Mouse (Mus musculus) neural tube, embryonic 14.5 days (tissue): ENCODE results near the gene Asb7. TPM values are rescaled to one million over a fixed set of nuclear protein-coding genes. Genes with fewer than 3 reads are reported as not detected.

Experiments
- ATAC-seq: fragments of 200-750 bp; cut with Nextera tagmentation; 2 replicates; pipeline ENCODE4 v1.8.0; 2017; ENCODE audit warnings: low read depth, mild to moderate bottlenecking, moderate TSS enrichment, moderate library complexity
- H3K27ac ChIP-seq: fragments of 300-500 bp; sonication (generic); 2 replicates; pipeline ENCODE4 v1.5.1; 2014; ENCODE audit warnings: low read depth, mild to moderate bottlenecking, control low read depth, low read length, moderate library complexity, mixed read lengths
- H3K27me3 ChIP-seq: fragments of 300-500 bp; sonication (generic); 2 replicates; pipeline ENCODE4 v1.6.1; 2014; ENCODE audit warnings: low read length; ENCODE audit not compliant: control insufficient read depth, insufficient read depth
- H3K36me3 ChIP-seq: fragments of 300-500 bp; sonication (generic); 2 replicates; pipeline ENCODE4 v1.6.1; 2014; ENCODE audit warnings: low read length, mixed read lengths; ENCODE audit not compliant: control insufficient read depth, insufficient read depth
- H3K4me1 ChIP-seq: fragments of 300-500 bp; sonication (generic); 2 replicates; pipeline ENCODE4 v1.6.1; 2014; ENCODE audit warnings: low read length; ENCODE audit not compliant: control insufficient read depth, insufficient read depth
- H3K4me2 ChIP-seq: fragments of 300-500 bp; sonication (generic); 2 replicates; pipeline ENCODE4 v1.6.1; 2014; ENCODE audit warnings: mild to moderate bottlenecking, low read depth, low read length, control low read depth
- H3K4me3 ChIP-seq: fragments of 300-500 bp; sonication (generic); 2 replicates; pipeline ENCODE4 v1.5.1; 2014; ENCODE audit warnings: low read depth, low read length, control low read depth, mixed read lengths
- H3K9ac ChIP-seq: fragments of 300-500 bp; sonication (generic); replicated peaks from 2 replicates; pipeline ENCODE4 v1.6.1; 2014; ENCODE audit warnings: low read depth, mild to moderate bottlenecking, control low read depth, low read length, mixed read lengths
- H3K9me3 ChIP-seq: fragments of 300-500 bp; sonication (generic); 2 replicates; pipeline ENCODE4 v1.6.1; 2016; ENCODE audit warnings: low read length; ENCODE audit not compliant: control insufficient read depth
- WGBS: fragments of 180-500 bp; shearing (Covaris S2); extraction: QIAGEN DNeasy Blood & Tissue Kit; methylation state at CpG from one replicate; pipeline ENCODE4 v1.1.7; 2014; 5-methylcytosine and 5-hydroxymethylcytosine counted together
- polyA plus RNA-seq: library from polyadenylated mRNA; unstranded; fragments of >200 nt; fragmentation: Nextera tagmentation; extraction: Ambion mirVana; gene quantifications from 2 replicates; pipeline ENCODE4 v1.2.1, GENCODE M21; 2014

Gene Asb7
- 17.0 and 18.9 TPM in 2 replicates for polyA plus RNA-seq

DNA sequence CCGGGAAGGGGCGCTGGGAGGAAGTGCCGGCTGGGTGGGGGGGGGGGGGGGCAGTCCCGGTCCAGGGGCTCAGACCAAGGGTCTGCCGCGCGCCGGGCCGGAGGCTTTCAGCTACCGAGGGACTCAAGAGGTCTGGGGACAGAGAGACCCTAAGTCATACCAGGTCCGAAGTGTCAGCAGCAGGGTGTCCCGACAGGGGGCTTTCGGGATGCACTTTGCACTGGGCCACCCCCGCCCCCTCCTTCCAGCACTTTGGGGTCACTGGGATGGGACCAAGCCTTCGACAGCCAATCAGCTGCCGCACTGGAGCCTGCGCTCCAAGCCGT, at the start of gene Asb7:
Asb7 (minus strand) TSS at position 303 of the 326 bp plus-strand sequence.
- Histone ChIP-seq H3K4me3 (peak within 1 kb of the TSS; percentile 68), H3K9me3 (no peaks in the 10 kb centered on the region), H3K27ac (peak within 1 kb of the TSS; percentile 92), H3K4me1 (peaks cover 12% of the 10 kb centered on the region; the same call in 1 of the 2 replicates), H3K36me3 (no peaks in the 10 kb centered on the region), H3K4me2 (peak within 1 kb of the TSS; percentile 96), H3K27me3 (no peaks in the 10 kb centered on the region), H3K9ac (peak within 1 kb of the TSS; percentile 80)
- WGBS, result 0% methylated on average over 16 of the region's 18 CpGs
- ATAC-seq, result peak; percentile 95; the same call in 1 of the 2 replicates

DNA sequence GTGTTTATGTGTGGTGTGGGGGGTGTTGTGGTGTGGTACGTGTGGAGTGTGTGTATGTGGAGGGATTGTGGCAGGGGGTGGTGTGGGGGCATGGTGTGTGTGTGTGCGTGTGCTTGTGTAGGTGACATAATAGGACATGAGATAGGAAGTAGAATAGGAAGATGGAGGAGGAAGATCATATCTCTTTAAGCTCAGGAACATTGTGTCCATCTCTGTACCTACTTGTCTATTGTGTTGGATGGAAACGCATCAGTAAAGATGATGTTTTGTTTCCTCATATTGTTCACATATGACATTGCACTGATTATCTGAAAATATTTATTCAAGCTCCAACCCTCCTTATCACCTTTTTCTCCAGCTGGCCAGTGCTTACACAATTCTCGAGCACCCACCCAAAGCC, 48.0 kb upstream of the Asb7 start:
- H3K36me3 ChIP-seq, result no peaks in the 10 kb centered on the region
- WGBS, result 95% methylated on average over 4 of the region's 4 CpGs
- H3K27me3 ChIP-seq, result no peaks in the 10 kb centered on the region
- no peak overlapping the region for H3K27ac ChIP-seq
- H3K9ac ChIP-seq, result no peak overlapping the region
- no peaks in the 10 kb centered on the region for H3K4me1 ChIP-seq
- H3K4me3 ChIP-seq, result no peak overlapping the region
- H3K4me2 ChIP-seq, result no peak overlapping the region
- no peaks in the 10 kb centered on the region for H3K9me3 ChIP-seq
- no peak for ATAC-seq

GRCm38 (mm10) chr7:66734993-66735392, 45.6 kb upstream of the Asb7 start:
- no peaks in the 10 kb centered on the region for H3K36me3 ChIP-seq
- 93% methylated on average over 6 of the region's 6 CpGs for WGBS

GRCm38 (mm10) chr7:66734466-66734865, 45.1 kb upstream of the Asb7 start:
- 96% methylated on average over 4 of the region's 4 CpGs for WGBS
- Histone ChIP-seq H3K36me3 (no peaks in the 10 kb centered on the region), H3K4me3 (no peak overlapping the region), H3K4me2 (no peak overlapping the region), H3K27ac (no peak overlapping the region), H3K9ac (no peak overlapping the region), H3K4me1 (no peaks in the 10 kb centered on the region), H3K27me3 (no peaks in the 10 kb centered on the region), H3K9me3 (no peaks in the 10 kb centered on the region)
- no peak for ATAC-seq

More at GRCm38 (mm10) chr7:66734993-66735392, 45.6 kb upstream of the Asb7 start:
- no peak for ATAC-seq
- Histone ChIP-seq H3K27me3 (no peaks in the 10 kb centered on the region), H3K9me3 (no peaks in the 10 kb centered on the region), H3K4me1 (no peaks in the 10 kb centered on the region), H3K27ac (no peak overlapping the region), H3K4me3 (no peak overlapping the region), H3K9ac (no peak overlapping the region), H3K4me2 (no peak overlapping the region)

- Histone ChIP-seq H3K9ac (no peak overlapping the region), H3K4me3 (no peak overlapping the region), H3K36me3 (no peaks in the 10 kb centered on the region), H3K27me3 (no peaks in the 10 kb centered on the region), H3K4me2 (no peak overlapping the region), H3K9me3 (no peaks in the 10 kb centered on the region), H3K27ac (no peak overlapping the region), H3K4me1 (no peaks in the 10 kb centered on the region)
- 95% methylated on average over 11 of the region's 11 CpGs for WGBS
- no peak for ATAC-seq
Observed at GRCm38 (mm10) chr7:66733882-66734281, 44.5 kb upstream of the Asb7 start.

DNA sequence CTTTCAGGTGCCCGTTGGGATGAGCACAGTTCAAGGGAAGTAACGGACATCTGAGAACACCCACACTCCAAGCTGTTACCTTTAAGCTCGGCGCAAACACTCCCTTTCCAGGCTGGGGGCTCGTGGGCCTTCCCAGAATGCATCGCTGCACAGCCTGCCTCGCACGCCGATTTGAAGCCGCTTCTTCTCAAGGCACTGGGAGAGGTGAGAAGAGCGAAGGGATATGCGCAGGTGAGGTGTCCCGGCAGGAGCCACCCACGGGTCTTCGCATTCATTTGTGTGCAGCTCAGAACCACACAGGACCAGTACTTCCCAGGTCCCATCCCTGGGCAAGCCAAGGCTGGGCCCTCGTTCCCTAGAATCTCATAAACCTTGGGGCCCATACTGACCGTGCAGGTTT, 44.0 kb upstream of the Asb7 start:
- H3K4me2 ChIP-seq, result no peak overlapping the region
- no peak overlapping the region for H3K27ac ChIP-seq
- ATAC-seq, result no peak
- no peaks in the 10 kb centered on the region for H3K9me3 ChIP-seq
- 96% methylated on average over 17 of the region's 17 CpGs for WGBS
- H3K4me3 ChIP-seq, result no peak overlapping the region
- H3K36me3 ChIP-seq, result no peaks in the 10 kb centered on the region
- H3K4me1 ChIP-seq, result no peaks in the 10 kb centered on the region
- no peak overlapping the region for H3K9ac ChIP-seq
- H3K27me3 ChIP-seq, result no peaks in the 10 kb centered on the region

GRCm38 (mm10) chr7:66729232-66729631, 39.8 kb upstream of the Asb7 start:
- Histone ChIP-seq H3K27me3 (no peaks in the 10 kb centered on the region; the same call in 1 of the 2 replicates), H3K36me3 (no peaks in the 10 kb centered on the region), H3K9me3 (no peaks in the 10 kb centered on the region), H3K4me3 (no peak overlapping the region), H3K27ac (no peak overlapping the region), H3K4me2 (no peak overlapping the region), H3K9ac (no peak overlapping the region), H3K4me1 (no peaks in the 10 kb centered on the region)
- WGBS, result 98% methylated on average over 2 of the region's 2 CpGs
- ATAC-seq, result no peak

- Histone ChIP-seq H3K4me2 (no peak overlapping the region), H3K9ac (no peak overlapping the region), H3K4me1 (no peaks in the 10 kb centered on the region), H3K4me3 (no peak overlapping the region), H3K27me3 (no peaks in the 10 kb centered on the region; the same call in 1 of the 2 replicates), H3K36me3 (no peaks in the 10 kb centered on the region), H3K27ac (no peak overlapping the region), H3K9me3 (no peaks in the 10 kb centered on the region)
- WGBS, result 94% methylated on average over 6 of the region's 6 CpGs
- ATAC-seq, result no peak
Observed at GRCm38 (mm10) chr7:66728072-66728471, 38.7 kb upstream of the Asb7 start.

- 89% methylated on average over 6 of the region's 6 CpGs for WGBS
- no peak overlapping the region for H3K27ac ChIP-seq
- H3K36me3 ChIP-seq, result no peaks in the 10 kb centered on the region
- no peaks in the 10 kb centered on the region; the same call in 1 of the 2 replicates for H3K27me3 ChIP-seq
- ATAC-seq, result no peak
- H3K9me3 ChIP-seq, result no peaks in the 10 kb centered on the region
- H3K4me2 ChIP-seq, result no peak overlapping the region
- no peak overlapping the region for H3K4me3 ChIP-seq
- H3K4me1 ChIP-seq, result no peaks in the 10 kb centered on the region
- no peak overlapping the region for H3K9ac ChIP-seq
Observed at GRCm38 (mm10) chr7:66724954-66725353, 35.6 kb upstream of the Asb7 start.
